Mouse (Mus musculus) lung, adult 2 months (tissue): ENCODE measurements around the gene Txlna.

Experiments
- CTCF ChIP-seq: fragments of 200-500 bp; IDR thresholded peaks from 2 replicates; pipeline ENCODE4 v1.5.1; 2011; ENCODE audit warnings: mild to moderate bottlenecking, low read length, control low read depth; ENCODE audit not compliant: insufficient read depth
- POLR2A ChIP-seq: fragments of 200-500 bp; IDR thresholded peaks from 2 replicates; pipeline ENCODE4 v1.6.1; 2011; ENCODE audit warnings: low read depth, mild to moderate bottlenecking, control low read depth, low read length, borderline replicate concordance; ENCODE audit errors: extremely low read depth

DNA sequence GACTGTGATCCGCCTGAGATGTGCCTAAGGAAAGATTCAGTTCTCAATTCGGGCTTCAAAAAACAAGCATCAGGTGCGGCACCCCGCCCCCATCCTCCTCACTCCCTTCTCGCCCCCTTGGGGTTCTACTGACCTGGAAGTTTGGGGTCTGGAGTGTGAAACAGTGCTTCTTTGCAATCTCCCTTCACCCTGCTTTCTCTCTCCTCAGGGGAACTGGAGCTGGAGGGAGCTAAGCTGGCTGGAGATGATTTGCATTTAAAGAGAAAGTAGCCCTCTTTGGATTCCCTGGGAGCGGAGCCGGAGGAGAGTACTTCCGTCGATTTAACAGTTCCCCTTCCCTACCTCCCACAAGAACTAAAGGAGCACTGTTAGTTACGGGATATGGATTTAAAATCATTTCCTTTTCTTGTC, 17.2 kb downstream of the Txlna start, which contains the start of gene Ccdc28b:
- no peak for TF ChIP-seq CTCF
- peak; percentile 42; the same call in 1 of the 2 replicates for TF ChIP-seq POLR2A
